Mouse (Mus musculus): ENCODE measurements at regions not wholly inside any gene's neighbourhood (a gene's known extent, or its start where the extent isn't known, plus 50 kb on each side); places are given as distances from the start of the nearest gene placed in this dataset.

GRCm38 (mm10) chr13:97545971-97546454, 214.4 kb downstream of the Gm10260 start:
- TF ChIP-seq CTCF (conservative IDR thresholded peaks at IDR 0.05; ENCODE audit: insufficient read depth, insufficient read length, low read depth, low read length) (no peak), POLR2A (IDR thresholded peaks at IDR 0.05; ENCODE audit: low read depth, low read length) (no peak)
